Mouse (Mus musculus) olfactory bulb, adult 2 months (tissue): ENCODE data around the gene Arhgap1.

Experiments used
- CTCF ChIP-seq: fragments of 200-500 bp; IDR thresholded peaks from 2 replicates; pipeline ENCODE4 v1.5.1; 2012; ENCODE audit warnings: low read depth, mild to moderate bottlenecking, low read length, moderate library complexity; ENCODE audit not compliant: insufficient read depth
- POLR2A ChIP-seq: fragments of 200-500 bp; IDR thresholded peaks from 2 replicates; pipeline ENCODE4 v1.6.1; 2012; ENCODE audit warnings: mild to moderate bottlenecking, low read depth, low read length, moderate library complexity; ENCODE audit not compliant: insufficient read depth

DNA sequence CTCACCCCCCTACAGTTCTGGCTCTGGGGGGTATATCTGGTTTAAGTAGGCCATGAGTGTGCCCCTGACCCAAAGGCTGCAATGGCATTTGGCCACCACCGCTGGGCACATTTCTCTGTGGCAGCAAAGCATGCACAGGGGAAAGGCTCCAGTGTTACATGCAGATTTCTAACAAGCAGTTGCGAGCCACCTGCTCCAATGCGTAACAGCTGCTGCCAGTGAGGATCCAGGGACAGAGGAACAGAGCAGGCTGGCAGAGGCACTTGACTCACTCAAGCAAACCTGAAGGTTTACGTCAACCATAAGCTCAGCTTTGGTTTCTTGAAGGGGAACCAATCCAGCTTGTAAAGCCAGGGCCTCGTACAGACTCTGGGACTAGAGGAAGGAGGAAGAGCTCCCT, 25.2 kb downstream of the Arhgap1 start:
- TF ChIP-seq CTCF (no peak), POLR2A (no peak)
